Mouse (Mus musculus): ENCODE measurements around the gene Nemf.

The Nemf gene

DNA sequence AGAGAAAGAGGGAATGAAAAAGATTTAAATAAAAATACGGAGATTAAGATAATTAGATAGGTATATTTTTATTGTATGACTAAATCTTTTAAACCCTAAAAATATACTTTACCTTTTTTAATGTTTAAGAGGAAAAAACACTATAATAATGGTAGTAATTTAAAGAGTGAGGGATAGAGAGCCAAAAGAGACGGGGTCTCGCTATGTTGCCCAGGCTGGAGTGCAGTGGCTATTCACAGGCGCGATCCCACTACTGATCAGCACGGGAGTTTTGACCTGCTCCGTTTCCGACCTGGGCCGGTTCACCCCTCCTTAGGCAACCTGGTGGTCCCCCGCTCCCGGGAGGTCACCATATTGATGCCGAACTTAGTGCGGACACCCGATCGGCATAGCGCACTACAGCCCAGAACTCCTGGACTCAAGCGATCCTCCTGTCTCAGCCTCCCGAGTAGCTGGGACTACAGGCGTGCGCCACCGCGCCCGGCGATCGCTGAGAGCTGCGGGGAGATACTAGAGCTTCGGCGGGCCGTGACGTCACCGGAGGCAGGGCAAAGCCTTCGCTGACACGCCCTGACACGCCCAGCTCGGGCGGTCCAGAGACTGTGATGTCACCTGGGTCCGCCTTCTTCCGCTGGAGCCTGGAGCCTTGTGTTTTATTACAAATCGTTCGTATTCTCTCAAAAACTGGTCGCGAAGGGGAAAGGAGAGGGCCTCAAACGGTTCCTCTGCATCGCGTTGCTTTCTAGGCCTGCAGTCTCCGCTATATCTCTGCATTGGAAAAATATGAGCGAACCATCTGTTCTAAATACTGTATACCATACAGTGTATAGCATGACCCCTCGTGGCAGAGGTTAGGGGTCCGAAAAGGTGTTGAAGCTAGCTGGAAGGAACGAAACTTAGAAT, 4.3 kb upstream of the Nemf start:
- CTCF ChIA-PET, result interaction anchor here in 2 of 4 experiments (0.6 to 1.3 kb wide), 3 partner anchors 10 to 148 kb away, joined by 3 to 4 read pairs (median 3); partner anchors contain the start of genes Arf6 (in 1 of the 2) and Gm9887 (in 1 of the 2)
- POLR2A ChIA-PET, result interaction anchor here in 3 of 4 experiments (0.6 to 4.0 kb wide), 18 partner anchors 8 to 532 kb away, joined by 3 to 34 read pairs (median 4); partner anchors contain the start of genes Arf6 (in 3 of the 3), Gm9887 (in 3 of the 3), Gm49384 (in 1 of the 3) and Lrr1 (in 1 of the 3)

DNA sequence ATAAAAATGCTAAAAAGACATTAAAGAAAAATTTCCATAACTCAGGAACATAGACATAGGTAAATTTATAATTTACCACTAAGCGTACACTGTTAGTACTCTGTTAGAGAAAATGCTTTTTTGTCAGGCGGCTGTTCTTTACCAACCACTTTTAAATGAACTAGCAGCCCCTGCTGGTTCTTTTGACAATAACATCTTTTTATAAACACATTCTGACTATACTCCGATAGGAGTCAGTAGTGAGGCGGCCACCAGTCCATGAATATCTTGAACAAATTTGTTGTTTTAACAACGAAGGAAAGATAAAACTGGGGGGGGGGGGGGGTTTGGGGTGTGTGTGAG, 3.7 kb upstream of the Nemf start:
- ChIA-PET CTCF (no interaction called here), POLR2A (interaction anchor here in 1 of 4 experiments (2.3 kb wide), 1 partner anchor 214 kb away, joined by 7 read pairs; no protein-coding TSS in a partner anchor)

DNA sequence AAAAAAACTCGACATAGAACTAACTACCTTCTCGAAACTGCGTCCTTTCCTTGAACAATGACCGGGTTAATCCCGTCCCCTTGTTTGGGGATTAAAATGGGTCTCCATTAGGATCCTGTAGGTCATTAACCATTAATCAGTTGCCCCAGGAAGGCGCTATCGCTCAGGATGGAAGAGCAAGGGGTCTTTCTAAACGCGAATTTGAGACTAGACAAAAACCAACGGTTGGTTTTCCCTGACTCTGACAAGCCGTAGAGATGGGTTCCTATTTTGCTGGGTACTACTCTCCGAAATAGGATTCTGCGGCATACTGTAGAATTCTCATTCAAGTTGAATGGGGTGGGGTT, 308 bp upstream of the Nemf start:
- ChIA-PET CTCF (no interaction called here), POLR2A (no interaction called here)

DNA sequence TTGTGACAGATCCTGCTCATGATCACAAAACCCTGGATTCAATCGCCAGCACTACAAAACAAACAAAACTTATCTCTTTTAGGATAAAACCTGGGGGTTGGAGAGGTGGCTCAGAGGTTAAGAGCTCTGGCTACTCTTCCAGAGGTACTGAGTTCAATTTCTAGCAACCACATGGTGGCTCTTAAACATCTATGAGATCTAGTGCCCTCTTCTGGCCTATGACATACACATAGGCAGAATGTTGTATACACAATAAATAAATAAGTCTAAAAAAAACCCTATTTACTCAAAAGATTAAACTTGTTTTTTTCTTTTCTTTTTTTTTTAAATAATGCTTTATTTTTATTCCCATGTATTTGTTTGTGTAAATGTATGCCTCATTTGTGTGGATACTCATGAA, 5.3 kb downstream of the Nemf start:
- CTCF ChIA-PET, result interaction anchor here in 3 of 4 experiments (0.6 to 2.0 kb wide), 8 partner anchors 10 to 223 kb away, joined by 3 to 8 read pairs (median 3); no protein-coding TSS in a partner anchor
- POLR2A ChIA-PET, result interaction anchor here in 2 of 4 experiments (0.7 to 1.9 kb wide), 9 partner anchors 10 to 193 kb away, joined by 3 to 9 read pairs (median 3); partner anchors contain the start of genes Arf6 (in 1 of the 2), Gm9887 (in 1 of the 2) and Rps29 (in 1 of the 2)

DNA sequence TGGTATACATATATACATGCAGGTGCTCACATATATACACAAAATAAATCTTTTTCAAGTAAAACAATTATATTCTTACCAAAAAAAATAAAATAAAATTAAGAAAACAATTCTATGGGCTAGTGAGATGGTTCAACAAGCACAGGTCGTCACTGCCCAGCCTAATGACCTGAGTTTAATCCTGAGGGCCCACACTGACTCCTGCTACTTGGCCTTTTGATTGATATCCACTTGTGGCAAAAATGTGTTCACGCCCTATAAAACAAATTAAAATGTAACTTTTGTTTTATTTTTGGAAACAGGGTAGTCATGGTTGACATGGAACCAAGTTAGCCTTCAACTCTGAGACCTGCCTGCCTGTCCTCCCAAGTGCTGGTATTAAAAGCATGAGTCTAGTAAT, 7.0 kb downstream of the Nemf start:
- ChIA-PET CTCF (interaction anchor here in 1 of 4 experiments (1.5 kb wide), 1 partner anchor 16 kb away, joined by 4 read pairs; no protein-coding TSS in a partner anchor), POLR2A (interaction anchor here in 1 of 4 experiments (0.6 to 2.4 kb wide), 3 partner anchors 16 to 318 kb away, joined by 3 to 8 read pairs (median 8); no protein-coding TSS in a partner anchor)

DNA sequence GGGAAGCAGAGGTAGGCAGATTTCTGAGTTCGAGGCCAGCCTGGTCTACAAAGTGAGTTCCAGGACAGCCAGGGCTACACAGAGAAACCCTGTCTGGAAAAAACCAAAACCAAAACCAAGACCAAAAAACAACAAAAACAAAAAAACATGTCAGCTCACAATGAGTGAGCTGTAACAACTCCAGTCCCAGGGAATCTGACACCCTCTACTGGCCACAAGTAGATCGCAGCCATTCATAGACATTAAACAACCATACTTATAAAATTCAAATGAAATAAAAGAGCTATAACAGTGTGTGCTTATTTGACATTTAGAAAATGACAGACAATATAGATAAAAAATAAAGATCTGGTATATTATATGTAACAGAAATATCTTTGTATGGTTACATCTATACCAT, 23.4 kb downstream of the Nemf start:
- CTCF ChIA-PET, result interaction anchor here in 3 of 4 experiments (0.5 to 1.9 kb wide), 36 partner anchors 9 to 500 kb away, joined by 3 to 12 read pairs (median 4); partner anchors contain the start of genes Klhdc2 (in 1 of the 3), Pole2 (in 1 of the 3) and Vcpkmt (in 1 of the 3)
- POLR2A ChIA-PET, result interaction anchor here in 2 of 4 experiments (0.7 to 2.8 kb wide), 11 partner anchors 8 to 175 kb away, joined by 3 to 9 read pairs (median 3); partner anchors contain the start of genes Arf6 (in 1 of the 2), Gm49383 (in 1 of the 2), Gm9887 (in 1 of the 2) and Lrr1 (in 1 of the 2)

DNA sequence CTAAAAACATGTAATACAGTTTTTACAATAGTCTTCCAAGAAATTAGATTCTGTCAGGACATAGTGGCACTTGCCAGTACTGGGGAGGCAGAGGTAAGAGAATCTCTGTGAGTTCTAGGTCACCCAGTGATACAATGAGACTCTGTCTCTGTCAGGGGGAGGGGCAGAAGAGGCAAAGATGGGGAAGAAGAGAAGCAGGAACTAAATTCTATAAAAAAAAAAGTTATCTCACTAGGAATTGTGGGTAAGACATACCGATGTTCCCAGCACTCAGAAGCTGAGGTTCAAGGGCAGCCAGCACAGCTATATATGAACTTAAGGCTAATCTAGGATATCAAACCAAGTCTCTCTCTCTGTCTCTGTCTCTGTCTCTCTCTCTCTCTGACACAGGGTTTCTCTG, 24.8 kb downstream of the Nemf start:
- CTCF ChIA-PET, result interaction anchor here in 1 of 4 experiments (1.1 kb wide), 1 partner anchor 10 kb away, joined by 3 read pairs; no protein-coding TSS in a partner anchor

DNA sequence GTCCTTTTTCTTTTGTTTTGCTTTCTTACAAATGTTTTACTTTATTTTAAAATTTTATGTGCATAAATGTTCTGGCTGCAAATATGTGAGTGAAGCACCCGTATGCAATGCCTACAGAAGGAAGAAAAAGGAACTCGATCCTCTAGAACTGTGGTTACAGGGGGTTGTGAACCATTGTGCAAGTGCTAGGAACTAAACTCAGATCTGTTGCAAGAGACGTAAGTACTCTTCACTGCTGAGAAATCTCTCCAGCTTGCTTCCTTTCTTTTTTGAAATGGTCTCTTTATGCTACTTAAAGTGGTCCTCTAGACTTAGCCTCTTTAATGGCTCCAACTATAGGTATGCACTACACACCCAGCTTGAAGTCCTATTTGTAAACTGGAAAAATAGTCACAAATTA, 25.8 kb downstream of the Nemf start:
- CTCF ChIA-PET, result no interaction called here
- POLR2A ChIA-PET, result interaction anchor here in 1 of 4 experiments (1.3 kb wide), 1 partner anchor 17 kb away, joined by 3 read pairs; no protein-coding TSS in a partner anchor

More for the DNA sequence above, 24.8 kb downstream of the Nemf start:
- POLR2A ChIA-PET, result interaction anchor here in 1 of 4 experiments (0.6 to 1.0 kb wide), 2 partner anchors 22 to 117 kb away, joined by 3 to 4 read pairs; no protein-coding TSS in a partner anchor

DNA sequence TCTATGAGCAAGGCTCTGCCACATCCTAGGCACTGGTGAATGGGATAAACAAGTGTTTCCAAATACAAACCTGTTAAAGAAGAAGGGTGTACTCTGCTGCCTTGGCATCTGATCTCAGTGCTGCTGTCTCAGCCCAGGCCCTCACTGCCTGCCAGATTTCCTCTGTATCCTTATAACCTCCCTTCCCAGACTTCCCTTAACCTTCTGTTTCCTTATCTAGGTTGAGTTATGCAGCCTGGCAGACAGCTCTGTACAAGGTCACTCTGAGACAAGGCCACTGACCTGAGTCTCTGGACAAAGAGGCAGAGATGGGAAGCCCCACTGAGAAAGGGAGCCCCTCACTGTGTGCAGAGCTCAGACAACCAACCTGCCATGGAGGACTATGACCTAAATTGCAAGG, 38.5 kb downstream of the Nemf start:
- ChIA-PET POLR2A (interaction anchor here in 1 of 4 experiments (0.9 to 2.0 kb wide), 4 partner anchors 9 to 30 kb away, joined by 3 to 8 read pairs (median 4); no protein-coding TSS in a partner anchor), CTCF (interaction anchor here in 2 of 4 experiments (0.5 kb wide), 2 partner anchors 107 to 218 kb away, joined by 3 to 4 read pairs; no protein-coding TSS in a partner anchor)

DNA sequence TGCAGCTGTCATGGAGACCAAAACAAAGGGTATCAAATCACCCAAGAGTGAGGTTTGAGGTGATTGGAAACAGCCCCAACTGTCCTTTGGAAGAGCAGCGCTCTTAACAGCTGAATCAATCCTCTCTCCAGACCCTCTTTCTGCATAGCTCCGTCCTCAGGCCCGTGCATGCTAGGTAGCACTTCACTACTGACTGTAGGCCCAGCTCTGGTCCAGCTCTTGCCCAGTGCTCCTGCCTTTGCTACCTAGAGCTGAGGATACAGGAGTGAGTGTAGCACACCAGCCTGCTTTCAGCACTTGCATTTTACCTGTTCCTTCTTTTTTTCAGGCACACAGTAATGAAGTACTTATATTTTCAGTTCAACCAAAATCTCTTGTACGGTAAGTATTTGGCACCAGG, 47.3 kb downstream of the Nemf start:
- ChIA-PET POLR2A (interaction anchor here in 2 of 4 experiments (0.6 to 1.2 kb wide), 3 partner anchors 9 to 141 kb away, joined by 3 to 4 read pairs (median 3); partner anchors contain the start of gene Lrr1 (in 1 of the 2)), CTCF (interaction anchor here in 2 of 4 experiments (1.3 to 1.7 kb wide), 2 partner anchors 24 to 81 kb away, joined by 3 to 6 read pairs; no protein-coding TSS in a partner anchor)

DNA sequence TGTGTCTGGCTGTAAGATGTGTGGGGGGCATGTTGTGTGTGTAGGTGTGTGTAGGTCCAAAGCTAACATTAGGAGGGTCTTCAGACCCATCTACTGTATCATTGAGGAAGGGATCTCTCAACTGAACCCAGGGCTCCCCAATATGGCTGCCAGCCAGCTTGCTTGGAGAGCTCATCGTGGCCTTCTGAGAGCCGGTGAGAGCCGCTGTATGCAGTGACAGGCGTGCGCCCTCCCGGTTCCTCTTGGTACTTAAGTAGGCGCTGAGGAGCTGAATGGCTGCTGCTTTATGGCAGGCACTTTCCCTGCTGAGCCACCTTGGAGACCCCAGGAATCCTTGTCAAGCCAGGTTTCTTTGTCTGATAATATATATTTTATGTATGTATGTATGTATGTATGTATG, 50.6 kb downstream of the Nemf start:
- CTCF ChIA-PET, result interaction anchor here in 2 of 4 experiments (0.6 to 1.2 kb wide), 2 partner anchors 27 to 226 kb away, joined by 7 to 11 read pairs; no protein-coding TSS in a partner anchor
- POLR2A ChIA-PET, result interaction anchor here in 1 of 4 experiments (0.7 to 1.3 kb wide), 3 partner anchors 9 to 34 kb away, joined by 3 to 7 read pairs (median 3); no protein-coding TSS in a partner anchor

DNA sequence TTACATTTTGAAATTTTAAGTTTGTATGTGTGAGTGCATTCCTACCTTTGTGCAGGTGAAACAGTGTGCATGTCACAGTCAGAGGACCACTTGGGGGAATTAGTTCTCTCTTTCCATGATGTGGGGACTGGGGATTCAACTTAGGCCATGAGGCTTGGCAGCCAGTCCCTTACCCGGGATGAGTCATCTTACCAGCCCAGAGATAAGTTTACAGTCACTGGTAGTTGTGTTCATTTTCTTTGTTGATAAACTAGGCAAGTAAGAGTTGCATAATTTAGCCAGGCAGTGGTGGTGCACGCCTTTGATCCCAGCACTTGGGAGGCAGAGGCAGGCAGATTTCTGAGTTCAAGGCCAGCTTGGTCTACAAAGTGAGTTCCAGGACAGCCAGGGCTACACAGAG, 52.9 kb downstream of the Nemf start:
- ChIA-PET CTCF (no interaction called here), POLR2A (no interaction called here)

DNA sequence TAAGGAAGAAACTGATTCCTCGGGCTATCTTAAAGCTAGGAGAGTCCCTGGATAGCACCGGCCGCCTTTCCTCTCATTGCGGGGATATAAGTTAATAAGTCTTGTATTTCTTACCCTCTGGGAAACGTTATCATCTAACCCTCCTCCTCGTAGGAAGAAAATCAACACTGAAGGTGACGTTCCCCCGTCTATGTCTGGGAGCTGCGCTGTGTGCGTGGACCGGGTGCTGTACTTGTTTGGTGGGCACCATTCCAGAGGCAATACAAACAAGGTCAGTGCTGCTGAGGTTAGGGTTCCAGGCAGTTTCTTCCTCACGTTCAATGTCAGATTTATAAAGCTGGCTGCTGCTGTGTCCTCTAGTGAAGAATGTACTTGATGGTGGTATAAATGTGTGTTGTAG, 54.8 kb downstream of the Nemf start:
- ChIA-PET CTCF (interaction anchor here in 2 of 4 experiments (0.6 to 1.2 kb wide), 6 partner anchors 32 to 1072 kb away, joined by 3 to 7 read pairs (median 3); no protein-coding TSS in a partner anchor), POLR2A (interaction anchor here in 2 of 4 experiments (0.6 to 0.9 kb wide), 2 partner anchors 66 to 72 kb away, joined by 3 to 4 read pairs; no protein-coding TSS in a partner anchor)

DNA sequence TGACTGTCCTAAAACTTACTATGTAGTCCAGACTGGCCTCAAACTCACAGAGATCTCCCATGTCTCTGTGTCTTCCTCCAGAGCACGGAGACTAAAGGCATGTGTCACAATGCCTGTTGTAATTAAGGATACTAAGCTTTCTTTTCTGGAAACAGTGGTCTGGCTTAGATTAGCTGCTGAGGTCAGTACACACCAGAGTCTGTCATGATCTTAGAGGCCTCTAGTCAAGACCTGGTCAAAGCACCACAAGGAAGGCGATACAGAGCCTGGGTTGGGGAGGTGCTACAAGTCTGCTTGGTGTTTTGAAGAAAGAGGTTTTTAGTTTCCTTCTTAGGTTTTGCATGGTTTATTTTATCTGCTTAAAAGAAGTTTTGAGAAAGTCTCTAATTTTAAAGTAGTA, 56.6 kb downstream of the Nemf start:
- POLR2A ChIA-PET, result interaction anchor here in 2 of 4 experiments (0.7 to 1.4 kb wide), 2 partner anchors 36 to 103 kb away, joined by 3 to 4 read pairs; partner anchors contain the start of gene Gm49383 (in 1 of the 2)
- CTCF ChIA-PET, result no interaction called here

DNA sequence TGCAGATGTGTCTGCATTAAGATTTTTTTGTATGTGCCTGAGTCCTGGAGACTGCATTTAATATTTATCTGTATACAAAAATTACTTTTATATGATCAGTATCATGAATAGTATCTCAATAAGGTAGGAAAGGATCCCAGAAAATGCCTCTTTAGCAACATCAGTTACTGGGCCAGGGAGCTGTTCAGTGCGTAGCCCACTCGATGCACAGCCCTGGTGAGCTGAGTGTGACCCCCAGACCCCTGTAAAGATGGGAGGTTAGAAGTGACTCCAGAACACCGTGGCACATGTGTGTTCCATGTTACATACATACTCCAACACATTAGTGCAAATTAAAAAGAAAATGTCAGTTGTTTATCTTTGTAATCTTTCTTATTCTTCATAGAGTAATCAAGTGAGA, 57.1 kb downstream of the Nemf start:
- ChIA-PET POLR2A (interaction anchor here in 2 of 4 experiments (0.7 to 1.4 kb wide), 5 partner anchors 36 to 141 kb away, joined by 3 to 4 read pairs (median 3); partner anchors contain the start of genes Gm49383 (in 1 of the 2) and Pole2 (in 1 of the 2)), CTCF (no interaction called here)

DNA sequence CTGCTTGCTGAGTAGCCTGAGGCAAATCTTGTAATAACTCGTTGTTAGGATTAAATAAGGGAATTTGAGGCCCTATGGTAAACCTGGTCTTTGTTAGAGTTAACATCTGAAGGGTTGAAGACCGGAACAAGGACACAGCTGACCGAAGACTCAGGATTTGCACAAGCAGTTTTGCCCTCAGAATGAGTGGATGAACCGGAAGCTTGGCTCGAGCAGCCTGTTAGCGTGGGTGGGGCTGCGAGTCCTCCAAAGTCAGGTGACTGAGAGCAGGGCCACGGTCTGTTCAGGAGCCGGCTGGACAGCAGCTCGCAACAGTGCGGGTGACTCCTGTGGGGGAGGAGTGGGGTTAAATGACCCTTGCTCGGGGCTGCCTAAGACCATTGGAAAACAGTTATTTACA, 57.7 kb downstream of the Nemf start:
- POLR2A ChIA-PET, result interaction anchor here in 2 of 4 experiments (0.6 to 1.4 kb wide), 7 partner anchors 30 to 141 kb away, joined by 3 to 4 read pairs (median 3); partner anchors contain the start of genes Gm49383 (in 1 of the 2) and Pole2 (in 1 of the 2)

DNA sequence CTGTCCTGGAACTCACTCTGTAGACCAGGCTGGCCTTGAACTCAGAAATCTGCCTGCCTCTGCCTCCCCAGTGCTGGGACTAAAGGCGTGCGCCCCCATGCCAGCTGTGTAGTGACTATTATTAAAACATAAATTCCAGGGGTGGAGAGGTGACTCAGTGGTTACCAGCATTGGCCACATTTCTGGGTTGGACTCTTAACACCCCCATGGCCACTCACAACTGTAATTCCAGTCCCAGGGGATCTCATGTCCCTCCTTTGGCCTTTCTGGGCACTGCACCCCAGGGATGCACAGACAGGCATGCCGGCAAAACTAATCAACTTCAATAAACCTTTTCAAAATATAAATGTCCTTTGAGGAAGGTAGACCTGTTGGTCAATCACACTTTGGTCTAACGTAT, 58.7 kb downstream of the Nemf start:
- ChIA-PET POLR2A (interaction anchor here in 1 of 4 experiments (0.9 kb wide), 1 partner anchor 44 kb away, joined by 3 read pairs; no protein-coding TSS in a partner anchor), CTCF (interaction anchor here in 1 of 4 experiments (0.6 kb wide), 2 partner anchors 69 to 1666 kb away, joined by 5 to 7 read pairs; no protein-coding TSS in a partner anchor)

More for the DNA sequence above, 57.7 kb downstream of the Nemf start:
- CTCF ChIA-PET, result interaction anchor here in 1 of 4 experiments (0.6 kb wide), 1 partner anchor 833 kb away, joined by 4 read pairs; no protein-coding TSS in a partner anchor

Data from embryonic stem cell, embryonic (primary cell).